Mouse (Mus musculus) pancreas, adult 10 weeks (tissue): ENCODE measurements around the gene Xkr7. TPM values are rescaled to one million over a fixed set of nuclear protein-coding genes. Genes with fewer than 3 reads are reported as not detected.

Source experiments
- polyA plus RNA-seq: library from polyadenylated mRNA; stranded (reverse); fragments of 350-450 nt; fragmentation: Illumina TruSeq; extraction: RNeasy Lipid Tissue Mini Kit (QIAGEN cat#74804); gene quantifications from one replicate; pipeline ENCODE4 v1.2.3, GENCODE M21; 2015; ENCODE audit warnings: low read depth, low replicate concordance; ENCODE audit not compliant: insufficient read depth

The Xkr7 gene
- not detected for polyA plus RNA-seq

DNA sequence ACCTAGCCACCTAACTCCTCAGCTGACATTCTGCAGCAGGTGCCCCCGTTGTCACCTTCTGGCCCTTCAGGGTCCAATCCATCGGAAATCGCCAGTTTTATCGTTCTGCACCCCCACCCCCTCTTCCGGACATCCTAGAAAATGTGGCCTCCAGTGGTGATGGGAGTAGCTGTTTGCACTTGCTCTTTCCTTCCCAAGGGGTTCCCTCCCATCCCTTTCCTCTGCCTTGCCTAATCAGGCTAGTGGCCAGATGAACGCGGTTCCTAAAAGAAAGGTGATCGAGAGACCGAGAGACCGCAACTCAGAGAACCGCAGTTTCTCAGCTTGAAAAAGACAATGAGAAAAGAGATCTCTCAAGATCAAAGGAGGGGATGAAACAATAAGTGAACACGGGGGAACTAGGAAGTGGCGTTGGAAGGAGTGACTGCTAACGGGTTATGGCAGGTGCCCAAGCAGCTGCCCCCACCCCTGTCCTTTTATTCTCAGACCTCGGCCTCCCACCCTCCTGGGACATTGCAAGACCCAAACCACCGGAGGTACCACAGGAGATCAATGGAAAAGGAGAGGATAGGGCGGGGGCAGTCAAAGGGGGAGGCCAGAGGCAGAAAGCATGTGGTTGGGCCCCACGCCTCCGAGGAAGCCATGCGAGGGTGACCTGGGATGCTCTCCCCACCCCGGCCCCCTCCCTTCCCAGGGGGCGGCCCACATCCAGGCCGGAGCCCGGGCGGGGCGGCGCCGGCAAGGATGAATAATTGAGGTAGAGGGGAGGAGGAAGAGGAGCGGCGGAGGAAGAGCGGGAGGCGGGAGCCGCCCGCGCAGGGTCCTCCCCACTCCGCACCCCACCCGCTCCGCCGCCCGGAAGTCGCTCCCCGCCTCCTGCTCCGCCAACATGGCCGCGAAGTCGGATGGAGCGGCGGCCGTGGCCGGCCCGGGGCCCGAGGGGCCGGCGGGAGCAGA lies at the start of gene Xkr7:
TSS of gene Xkr7 (plus strand) at position 727 of the 957 bp plus-strand sequence.

GRCm38 (mm10) chr2:153014758-153015593 lies 16.7 kb upstream of the Xkr7 start, which contains the start of gene Pdrg1:
Pdrg1 (minus strand) TSS chr2:153015427.

GRCm38 (mm10) chr2:153065747-153066508 lies 34.3 kb downstream of the Xkr7 start, which contains the start of gene Ccm2l:
Ccm2l (plus strand) TSS chr2:153065955.

Other genes with a start within 250 kb of the Xkr7 start
- gene Bcl2l1, start 200.1 kb upstream of the Xkr7 start, polyA plus RNA-seq, result 13.2 TPM
- gene Tpx2, start 183.9 kb upstream of the Xkr7 start, polyA plus RNA-seq, result not detected
- gene Mylk2, start 120.5 kb upstream of the Xkr7 start, polyA plus RNA-seq, result not detected
- 4.8 TPM for gene Foxs1, start 98.6 kb upstream of the Xkr7 start, polyA plus RNA-seq
- gene Dusp15, start 80.2 kb upstream of the Xkr7 start, polyA plus RNA-seq, result not detected
- not detected for gene Ttll9, start 69.4 kb upstream of the Xkr7 start, polyA plus RNA-seq
- gene Pdrg1, start 16.4 kb upstream of the Xkr7 start, polyA plus RNA-seq, result 34.0 TPM
- gene Ccm2l, start 34.1 kb downstream of the Xkr7 start, polyA plus RNA-seq, result 17.8 TPM
- gene Hck, start 76.6 kb downstream of the Xkr7 start, polyA plus RNA-seq, result 1.0 TPM
- gene Tm9sf4, start 129.5 kb downstream of the Xkr7 start, polyA plus RNA-seq, result 12.8 TPM
- gene Tspyl3, start 193.6 kb downstream of the Xkr7 start, polyA plus RNA-seq, result 0.52 TPM
- 1.6 TPM for gene Plagl2, start 209.6 kb downstream of the Xkr7 start, polyA plus RNA-seq
- gene Pofut1, start 209.7 kb downstream of the Xkr7 start, polyA plus RNA-seq, result 4.7 TPM